Mouse (Mus musculus) CH12F3 (cell line): ENCODE measurements around the gene Plcb2.

Source experiments
- in situ Hi-C: fragments of 300-500 bp; cut with MboI; formaldehyde crosslinking; loops from 2 replicates; pipeline ENCODE4 v1.14.3; 2020; ENCODE audit warnings: low sequenced_read_pairs

Gene Plcb2

DNA sequence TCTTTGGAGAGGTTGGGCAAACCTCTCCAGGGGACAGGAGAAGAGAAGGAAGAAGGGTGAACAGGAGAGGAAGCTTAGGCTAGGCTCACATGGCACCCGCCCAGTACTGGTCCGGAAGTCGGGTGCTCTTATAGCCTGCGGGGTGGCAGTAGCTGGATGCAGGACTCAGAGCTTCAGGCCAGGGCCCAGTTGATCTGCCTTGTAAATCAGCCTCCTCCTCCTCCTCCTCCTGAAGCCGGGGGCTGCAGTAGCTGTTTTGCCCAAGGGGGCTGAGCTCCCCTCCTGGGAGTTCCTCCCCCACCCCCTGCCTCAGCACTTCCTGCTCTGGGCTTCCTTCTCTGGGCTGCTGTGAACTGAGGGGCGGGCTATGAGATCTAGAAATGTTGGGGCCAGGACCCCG, at the start of gene Plcb2:
Gene Plcb2, minus strand, starts transcription at position 102 of the 400 bp plus-strand sequence.
- in situ Hi-C loops: loop anchor here (25.0 kb wide), 1 partner anchor 241 kb away; the partner anchor contains the start of gene Srp14

DNA sequence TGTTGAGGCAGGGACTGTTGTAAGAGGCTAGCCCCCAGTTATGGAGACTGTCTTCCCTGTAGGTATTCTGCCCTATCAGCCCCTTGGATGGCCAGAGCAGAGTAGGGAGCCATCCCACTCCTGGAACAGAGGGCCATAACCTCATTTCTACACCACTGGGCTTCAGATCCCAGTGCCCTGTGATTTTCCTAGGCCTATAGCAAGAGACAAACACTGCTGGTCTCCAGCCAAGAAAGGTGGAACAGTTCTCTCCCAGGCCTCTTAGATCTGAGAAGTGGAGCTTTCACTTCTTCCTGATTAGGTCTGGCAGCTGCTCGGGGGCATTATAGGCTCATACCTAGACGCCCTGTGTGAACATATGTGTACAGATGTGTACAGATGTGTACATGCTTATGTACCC, 48.1 kb upstream of the Plcb2 start:
- in situ Hi-C loops: no loop called here

DNA sequence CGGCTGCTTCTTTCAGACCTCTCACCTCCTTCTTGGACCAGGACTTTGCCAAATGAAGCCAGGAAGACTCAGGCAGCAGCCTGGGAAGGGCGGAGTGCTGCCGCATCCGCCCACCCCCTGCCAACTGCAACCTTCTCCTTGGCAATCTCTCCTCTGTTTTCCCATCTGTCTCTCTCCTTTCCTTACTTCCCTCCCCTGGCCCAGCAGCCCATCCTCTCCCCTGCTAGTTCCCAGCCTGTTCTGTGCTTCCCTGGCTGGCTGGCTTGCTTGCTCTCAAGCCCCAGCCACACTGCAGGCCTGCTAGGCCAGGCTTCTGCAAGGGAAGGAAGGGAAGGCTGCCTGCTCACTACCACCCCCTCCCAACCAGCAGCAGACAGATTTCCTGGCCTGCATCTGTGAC, 47.6 kb upstream of the Plcb2 start:
- in situ Hi-C loops: no loop called here

DNA sequence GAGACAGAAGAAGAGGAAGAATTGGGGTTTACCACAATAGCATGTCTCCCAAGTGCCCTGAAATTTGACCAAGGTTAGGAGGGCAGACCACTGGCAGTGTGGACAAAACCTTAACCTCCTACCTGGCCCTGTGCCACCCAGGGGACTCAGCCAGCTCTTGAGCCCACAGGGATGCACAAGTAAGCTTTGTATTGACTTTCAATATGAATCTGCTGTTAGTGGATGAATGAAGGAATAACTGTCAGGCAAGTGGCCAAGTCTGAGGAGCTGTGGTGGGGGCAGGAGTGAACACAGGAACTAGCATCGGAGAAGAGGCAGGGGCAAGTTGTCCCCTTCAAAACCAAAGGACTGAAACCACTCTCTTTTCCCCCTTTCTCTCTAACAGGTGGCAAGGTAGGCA, 47.2 kb upstream of the Plcb2 start:
- in situ Hi-C loops: no loop called here

DNA sequence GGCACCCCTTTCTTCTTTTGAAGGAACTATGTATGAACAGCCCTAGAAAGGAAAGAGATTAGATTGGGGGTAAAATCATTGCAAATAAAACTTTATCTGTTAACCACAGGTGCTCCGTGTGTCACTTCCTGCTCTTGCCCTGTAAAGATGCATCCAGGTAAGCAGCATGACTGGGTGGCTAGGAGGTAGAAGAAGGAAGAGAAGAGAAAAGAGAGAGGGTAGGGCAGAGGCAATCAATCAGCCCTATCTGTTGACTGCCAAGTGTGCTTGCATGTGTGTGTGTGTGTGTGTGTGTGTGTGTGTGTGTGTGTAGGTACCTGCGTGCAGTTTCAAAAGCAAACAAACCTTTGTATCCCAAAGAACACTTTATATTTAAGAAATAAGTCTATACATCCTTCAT, 46.3 kb upstream of the Plcb2 start:
- in situ Hi-C loops: no loop called here

DNA sequence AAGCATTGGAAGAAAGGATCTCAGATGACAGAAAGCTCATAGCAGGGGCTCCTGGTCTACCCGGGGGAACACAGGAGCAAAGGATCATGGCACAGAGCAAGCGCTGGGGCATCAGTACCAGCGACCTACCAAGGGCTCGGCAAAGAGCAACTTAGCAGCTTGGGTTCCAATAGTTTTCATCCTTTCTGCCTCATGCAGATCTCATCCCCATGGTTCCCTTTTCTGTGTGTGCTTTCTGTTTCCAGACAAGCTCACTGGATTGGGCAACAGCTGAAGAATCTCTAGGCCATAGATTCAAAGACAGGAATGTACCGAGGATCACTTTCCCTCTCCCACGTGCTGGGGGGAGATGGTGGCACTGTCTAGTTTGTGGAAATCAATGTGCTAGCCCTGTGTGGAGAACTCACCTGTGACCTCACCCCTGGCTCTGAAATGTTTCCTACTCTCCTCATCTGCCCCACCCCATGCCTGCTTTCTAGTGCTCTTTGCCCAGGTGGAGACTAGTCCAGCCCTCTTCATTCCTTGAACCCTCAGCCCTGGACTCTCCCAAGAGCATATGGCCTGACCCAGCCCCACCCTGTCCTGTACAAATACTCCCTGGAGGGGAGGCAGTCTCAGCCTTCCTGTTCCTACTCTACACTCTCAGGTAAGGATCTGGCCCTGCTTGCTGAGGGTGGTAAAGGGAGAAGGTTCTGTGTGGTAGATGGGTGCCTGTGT, 44.1 kb upstream of the Plcb2 start, which contains the start of gene Phgr1:
Gene Phgr1, plus strand, starts transcription at position 612 of the 717 bp plus-strand sequence.
- in situ Hi-C loops: no loop called here

DNA sequence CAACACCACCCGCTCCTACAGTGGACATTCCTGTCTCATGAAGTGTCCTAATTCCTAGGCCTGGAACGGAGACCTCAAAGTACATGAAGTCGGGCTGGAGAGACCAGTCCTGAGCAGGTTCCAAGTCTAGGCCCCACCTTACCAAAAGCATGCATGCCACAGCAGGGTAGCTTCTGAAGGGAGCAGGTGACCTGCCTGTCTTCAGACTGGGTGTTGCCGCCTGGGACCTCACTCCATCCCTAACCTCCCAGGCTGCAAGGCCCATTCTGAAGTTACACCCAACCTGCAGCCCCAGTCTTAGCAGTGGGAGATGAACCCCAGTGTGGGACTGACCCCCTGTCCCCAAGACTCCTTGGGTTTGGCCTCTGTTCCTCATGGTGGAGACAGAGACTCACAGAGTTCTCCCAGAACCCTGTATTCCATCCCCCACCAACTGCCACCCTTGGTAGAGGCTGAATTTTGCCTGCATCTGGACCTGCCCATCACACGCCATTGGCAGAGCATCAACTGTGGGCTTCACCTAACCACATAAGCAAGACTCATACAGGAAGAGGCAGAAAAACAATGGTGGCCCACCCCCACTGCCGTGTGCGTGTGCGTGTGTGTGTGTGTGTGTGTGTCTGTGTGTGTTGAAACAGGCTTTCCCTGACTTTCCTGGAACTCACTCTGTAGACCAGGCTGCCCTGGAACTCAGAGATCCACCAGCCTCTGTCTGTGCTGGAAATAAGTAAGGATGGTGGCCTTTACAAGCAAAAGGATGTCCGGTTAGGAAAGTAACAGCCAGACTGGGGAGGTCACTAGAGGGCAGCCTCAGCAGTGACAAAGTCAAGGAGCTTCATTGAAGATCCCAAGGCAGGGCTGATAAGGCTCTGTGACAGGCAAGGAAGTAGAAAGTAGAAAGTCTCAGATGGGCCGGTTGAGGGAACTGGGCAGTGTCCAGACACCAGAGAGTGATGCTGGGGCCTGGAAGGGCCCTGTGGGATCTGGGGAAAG, 38.1 kb upstream of the Plcb2 start:
- in situ Hi-C loops: loop anchor here (10.0 kb wide), 1 partner anchor 208 kb away; no protein-coding TSS in a partner anchor

DNA sequence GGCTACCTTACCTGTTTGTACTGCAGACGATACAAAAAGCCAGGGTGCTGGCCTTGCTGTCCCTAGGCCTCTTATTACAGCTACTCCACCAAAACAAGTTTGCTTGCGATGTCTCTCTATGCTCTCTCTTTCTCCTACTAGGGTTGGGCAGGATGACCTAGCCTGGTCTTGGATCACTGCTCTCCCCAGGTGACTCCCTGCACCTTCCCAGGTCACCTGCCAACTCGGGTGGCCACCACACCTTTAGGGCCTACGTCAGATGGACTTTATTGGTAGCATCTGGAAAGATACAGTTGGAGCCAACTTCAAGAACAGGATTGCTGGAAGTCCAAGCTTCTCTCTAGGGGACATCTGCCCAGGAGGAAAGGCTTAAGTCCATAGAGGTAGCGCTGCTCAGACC, 36.6 kb upstream of the Plcb2 start:
- in situ Hi-C loops: loop anchor here (5.0 to 10.0 kb wide), 3 partner anchors 112 to 210 kb away; no protein-coding TSS in a partner anchor

DNA sequence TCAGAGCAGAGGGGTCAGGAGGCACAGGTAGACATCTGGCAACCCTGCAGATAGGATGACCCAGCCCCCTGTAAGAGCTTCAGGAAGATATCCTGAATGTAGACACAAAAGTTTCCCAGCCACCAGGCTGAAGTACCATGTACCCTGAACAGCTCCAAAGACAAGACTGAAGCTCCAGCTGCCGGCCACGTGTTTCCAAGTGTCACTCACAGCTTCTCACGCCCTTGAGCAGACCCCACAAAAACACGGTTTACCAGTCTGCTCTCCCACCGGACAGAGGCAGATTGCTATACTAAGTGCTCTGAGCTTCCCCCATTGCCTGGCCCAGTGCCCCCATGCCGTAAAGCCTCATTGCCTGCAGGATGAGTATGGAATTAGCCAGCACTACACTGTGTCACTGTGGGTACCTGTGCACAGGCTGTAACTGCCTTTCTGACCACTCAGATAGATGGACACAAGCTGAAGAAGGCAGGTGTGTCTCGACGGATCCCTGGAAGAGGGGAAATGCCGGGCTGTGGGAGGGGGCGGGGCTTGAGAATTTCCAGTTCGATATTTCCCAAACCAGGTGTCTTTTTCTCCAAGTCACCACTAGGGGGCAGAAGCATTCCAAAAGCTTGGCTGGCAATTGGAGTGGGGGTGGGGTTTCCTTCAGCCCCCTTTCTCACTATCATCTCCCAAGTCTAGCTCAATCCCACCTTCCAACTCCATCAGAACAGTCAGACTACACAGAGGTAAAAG, 36.0 kb upstream of the Plcb2 start:
- in situ Hi-C loops: loop anchor here (5.0 to 10.0 kb wide), 3 partner anchors 113 to 211 kb away; no protein-coding TSS in a partner anchor

DNA sequence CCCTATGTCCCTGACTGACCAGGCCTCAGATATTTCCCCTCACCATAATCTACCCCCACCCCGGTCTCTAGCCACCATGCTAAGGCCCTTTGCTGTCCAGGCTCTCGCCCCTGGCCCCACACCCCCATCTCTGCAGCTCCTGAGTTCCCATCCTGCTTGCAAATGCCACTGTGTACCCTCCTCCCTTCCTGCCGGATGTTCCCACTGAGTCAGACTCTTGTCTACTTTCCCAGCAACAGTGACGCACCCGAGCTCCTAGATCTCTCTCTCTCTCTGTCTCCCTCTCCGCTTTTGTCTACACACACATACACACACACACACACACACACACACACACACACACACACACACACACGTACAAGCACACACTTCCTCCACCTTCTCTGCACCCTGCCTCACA, 35.2 kb upstream of the Plcb2 start:
- in situ Hi-C loops: loop anchor here (5.0 to 10.0 kb wide), 3 partner anchors 114 to 211 kb away; no protein-coding TSS in a partner anchor

DNA sequence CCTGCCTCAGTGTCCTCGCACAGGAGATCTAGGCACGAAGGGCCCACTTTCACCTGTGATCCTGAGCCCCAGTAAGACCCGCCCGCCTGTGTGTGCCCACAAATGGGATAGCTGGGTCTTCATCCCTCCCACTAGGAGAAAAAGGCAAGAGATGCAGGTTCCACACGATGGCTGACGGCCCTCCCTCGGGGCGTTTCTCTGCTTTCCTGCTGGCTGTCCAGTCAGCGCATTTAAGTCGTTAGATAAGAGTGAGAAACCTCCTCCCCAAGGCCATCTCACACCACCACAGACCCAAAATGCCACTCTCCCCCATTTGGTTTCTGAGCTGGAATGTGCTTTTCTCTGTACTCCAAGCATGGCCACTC, 34.5 kb upstream of the Plcb2 start:
- in situ Hi-C loops: loop anchor here (5.0 to 10.0 kb wide), 3 partner anchors 115 to 212 kb away; no protein-coding TSS in a partner anchor

DNA sequence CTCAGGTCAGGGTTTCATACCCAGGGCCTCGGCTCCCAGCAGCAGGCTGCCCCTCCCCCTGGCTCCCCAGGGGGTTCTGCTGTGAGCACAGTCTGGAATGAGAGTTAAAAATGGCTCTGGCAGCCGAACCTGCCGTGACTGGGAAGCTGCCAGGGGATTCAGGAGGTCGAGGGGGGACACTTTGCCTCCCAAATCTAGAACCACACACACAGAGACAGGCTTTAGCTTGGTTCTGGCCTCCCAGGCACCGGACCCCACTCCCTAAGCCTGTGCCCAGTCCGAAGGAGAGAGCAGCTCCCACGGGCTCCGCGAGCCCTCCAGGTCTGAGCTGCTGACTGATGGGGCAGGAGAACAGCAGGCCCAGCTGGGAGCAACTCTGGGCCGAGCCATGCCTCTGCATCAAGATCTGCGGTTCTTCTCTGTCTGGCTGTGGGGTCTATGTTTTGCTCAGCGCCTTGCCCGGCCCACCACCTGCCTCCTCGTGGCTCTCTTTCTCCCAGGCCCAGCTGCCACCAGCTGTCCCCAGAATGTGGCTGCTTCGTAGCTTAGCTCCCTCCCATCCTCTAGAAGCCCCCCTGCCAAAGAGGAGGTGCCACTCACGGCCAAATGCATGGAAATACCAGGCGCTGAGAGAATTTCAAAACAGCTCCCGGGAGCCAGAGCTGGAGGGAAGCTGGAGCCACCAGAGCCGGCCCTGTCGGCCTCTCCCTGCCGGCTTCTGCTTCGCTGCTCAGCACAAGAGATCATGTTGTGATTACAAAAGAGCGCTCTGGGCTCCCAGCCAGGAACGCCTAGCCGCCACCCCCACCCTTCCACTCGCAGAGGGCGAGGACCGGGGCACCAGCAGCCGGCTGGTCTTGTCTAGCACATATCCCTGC, 33.9 kb upstream of the Plcb2 start, which contains the start of gene Ccdc9b:
Gene Ccdc9b, minus strand, starts transcription at position 756 of the 878 bp plus-strand sequence.
- in situ Hi-C loops: loop anchor here (5.0 to 10.0 kb wide), 3 partner anchors 115 to 213 kb away; no protein-coding TSS in a partner anchor

DNA sequence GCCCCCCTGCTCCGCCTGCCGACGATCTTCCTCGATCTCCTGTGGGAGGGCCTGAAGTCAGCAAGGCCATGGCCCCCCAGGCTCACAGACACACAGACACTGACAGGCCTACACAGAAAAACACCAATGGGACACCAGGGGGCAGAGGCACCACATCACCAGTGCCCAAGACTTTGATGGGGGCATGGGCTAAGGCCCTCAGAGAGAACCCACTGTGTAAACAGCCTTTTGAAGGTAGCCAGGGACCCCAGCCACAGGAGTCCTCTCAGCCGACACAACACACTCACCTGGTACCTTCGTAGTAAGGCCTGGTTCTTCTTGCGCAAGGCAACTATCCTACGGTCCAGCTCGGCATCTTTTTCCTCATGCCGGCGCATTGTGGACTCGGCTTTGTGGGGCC, 33.1 kb upstream of the Plcb2 start:
- in situ Hi-C loops: loop anchor here (5.0 to 10.0 kb wide), 3 partner anchors 116 to 213 kb away; no protein-coding TSS in a partner anchor

DNA sequence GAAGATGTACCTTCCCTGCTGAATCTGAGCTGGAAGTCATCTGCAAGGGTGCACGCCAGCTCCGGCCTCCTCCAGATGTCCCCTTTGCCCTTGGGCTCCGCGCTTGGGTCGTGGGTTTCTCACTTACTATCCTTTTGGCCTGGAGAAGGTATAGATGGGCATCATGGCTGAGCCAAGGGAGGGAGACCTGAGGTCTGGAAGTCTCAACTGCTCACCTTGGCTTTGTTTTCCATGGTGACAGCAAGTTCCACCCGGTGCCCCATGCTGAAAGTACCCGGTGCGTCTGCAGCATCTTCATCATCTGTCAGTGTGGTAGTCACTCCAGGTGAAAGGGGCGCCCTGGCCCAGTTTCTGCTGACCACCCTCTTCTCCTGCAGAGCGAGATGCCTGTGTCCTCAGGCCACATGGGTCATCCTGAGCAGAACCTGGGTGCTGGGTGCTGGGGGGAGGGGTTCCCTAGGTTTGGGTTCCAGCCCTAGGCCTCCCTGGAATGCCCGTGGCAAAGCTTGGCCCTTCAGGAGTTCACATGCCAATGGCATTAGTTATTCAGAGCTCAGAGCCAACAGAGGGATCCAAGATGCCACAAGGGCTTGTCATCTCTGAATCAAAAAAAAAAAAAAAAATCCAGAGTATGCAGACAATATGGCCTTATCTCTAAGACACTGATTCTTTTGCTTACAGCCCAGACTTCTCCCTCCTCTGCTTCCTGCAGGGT, 32.2 kb upstream of the Plcb2 start:
- in situ Hi-C loops: loop anchor here (5.0 to 10.0 kb wide), 3 partner anchors 117 to 214 kb away; no protein-coding TSS in a partner anchor

DNA sequence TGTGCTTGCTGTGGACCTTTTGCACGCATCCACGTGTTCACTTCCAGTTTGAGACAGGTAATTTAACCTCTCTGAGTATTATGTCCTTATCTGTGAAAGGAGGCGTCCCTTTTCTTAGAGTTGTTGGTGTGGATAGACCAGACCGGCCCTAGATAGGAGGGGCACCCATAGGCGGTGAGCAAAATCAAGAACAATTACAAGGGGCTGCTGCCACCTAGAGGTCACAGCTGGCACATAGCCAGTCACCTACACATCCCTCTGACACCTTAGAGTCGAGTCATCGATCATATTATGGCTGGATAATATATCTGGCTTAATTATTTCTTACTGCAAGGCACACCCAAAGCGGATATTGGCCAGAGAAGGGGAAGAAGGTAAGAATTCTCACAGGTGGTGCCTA, 31.6 kb upstream of the Plcb2 start:
- in situ Hi-C loops: loop anchor here (5.0 to 10.0 kb wide), 3 partner anchors 117 to 215 kb away; no protein-coding TSS in a partner anchor

DNA sequence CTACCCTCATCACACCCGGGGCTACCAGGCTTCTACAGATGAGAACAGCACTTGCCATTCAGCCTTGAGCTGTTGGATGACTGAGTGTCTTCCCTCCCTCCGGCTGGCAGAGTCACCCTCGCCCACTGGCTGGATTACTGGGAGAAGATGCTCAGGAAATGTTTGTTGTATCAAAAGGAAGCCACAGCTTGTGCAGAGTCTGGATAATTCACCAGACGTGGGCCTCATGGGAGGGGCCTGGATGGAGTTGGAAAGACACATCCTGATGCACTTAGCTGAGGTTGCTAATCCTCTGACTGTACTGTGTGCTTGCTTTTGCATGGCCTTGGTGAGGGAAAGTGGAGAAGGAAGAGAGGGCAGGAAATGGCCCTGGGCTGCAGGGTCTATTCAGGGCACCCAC, 27.9 kb upstream of the Plcb2 start:
- in situ Hi-C loops: no loop called here

DNA sequence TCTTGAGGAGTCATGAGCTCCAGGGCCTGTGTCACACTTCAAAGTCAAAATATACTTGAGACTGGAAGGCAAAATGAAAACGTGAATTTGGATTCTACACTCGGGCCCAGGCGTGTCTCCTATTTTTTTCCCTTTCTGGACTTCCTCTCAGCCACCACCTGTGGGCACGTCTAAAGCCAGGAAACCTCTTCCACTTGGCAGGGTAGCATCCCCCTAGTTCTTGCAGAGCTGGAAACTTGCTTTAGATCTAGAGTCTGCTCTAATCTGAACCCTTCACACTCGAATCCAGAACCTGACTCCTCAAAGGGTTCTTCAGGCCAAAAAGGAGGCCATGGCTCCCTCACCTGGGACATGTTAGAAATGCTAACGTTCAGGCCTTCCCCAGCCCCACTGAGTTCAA, 27.2 kb upstream of the Plcb2 start:
- in situ Hi-C loops: no loop called here

DNA sequence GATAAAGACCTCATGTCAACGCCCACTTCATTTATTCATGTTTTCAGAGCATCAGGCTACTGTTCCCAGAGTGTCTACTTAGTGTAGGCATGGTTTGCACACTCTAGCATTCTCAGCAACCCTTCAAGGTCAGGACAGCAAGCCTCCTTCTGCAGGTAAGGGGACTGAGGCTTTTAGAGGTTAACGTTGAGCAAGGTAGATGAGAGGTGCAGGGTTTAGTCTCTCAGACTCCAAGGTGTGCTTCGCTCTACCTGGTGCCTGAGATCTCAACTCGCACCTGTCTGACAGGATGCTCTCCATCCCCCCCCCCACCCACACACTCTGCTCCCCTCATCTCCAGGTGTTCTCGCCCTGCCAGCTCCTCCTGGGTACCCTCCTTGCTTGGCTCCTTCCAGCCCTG, 25.9 kb upstream of the Plcb2 start:
- in situ Hi-C loops: no loop called here

DNA sequence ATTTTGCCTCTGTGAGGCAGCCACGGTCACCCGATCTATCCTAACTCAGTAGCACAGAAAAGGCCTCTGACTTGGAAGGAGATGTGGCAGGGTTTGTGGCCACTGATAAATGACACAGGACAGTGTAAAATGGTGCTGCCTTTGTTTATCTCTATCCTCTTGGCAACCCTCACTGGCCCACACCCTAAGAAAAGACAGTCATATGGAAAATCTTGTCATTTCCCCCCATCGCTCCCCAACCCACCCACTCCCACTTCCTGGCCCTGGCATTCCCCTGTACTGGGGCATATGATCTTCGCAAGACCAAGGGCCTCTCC, 24.5 kb upstream of the Plcb2 start:
- in situ Hi-C loops: no loop called here
